Mouse (Mus musculus): ENCODE data around the gene Man1c1. TPM values are rescaled to one million over a fixed set of nuclear protein-coding genes. Genes with fewer than 3 reads are reported as not detected.

Man1c1 gene
- total and polyA plus RNA-seq, 2 experiments from 2014 or later, result 3.8 to 14.8 TPM

DNA sequence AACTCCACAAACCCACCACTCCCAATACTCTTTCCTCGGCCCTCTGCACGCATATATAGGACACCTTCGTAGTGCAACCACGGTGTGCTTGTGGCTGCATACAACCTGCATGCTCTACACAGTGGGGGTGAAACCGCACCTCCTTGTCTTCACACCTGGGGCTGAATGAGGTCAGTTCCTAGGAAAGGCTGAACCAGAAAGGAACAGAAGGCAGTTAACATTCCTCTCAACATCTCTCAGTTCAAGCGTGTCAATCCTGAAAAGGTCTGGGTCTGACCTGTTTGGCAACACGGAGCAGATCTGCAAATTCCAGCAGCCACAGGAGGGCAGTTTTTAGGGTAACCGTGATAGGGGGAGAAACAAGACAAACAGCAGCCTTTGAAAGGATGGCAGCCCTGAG lies 21.7 kb downstream of the Man1c1 start:
- 71% methylated on average over 8 of the region's 8 CpGs for WGBS
- no peak for DNase-seq (ENCODE audit: low spot score)
- no peak for TF ChIP-seq EP300 (IDR thresholded peaks at IDR 0.05; ENCODE audit: low read depth)
- TF ChIP-seq CTCF (IDR thresholded peaks at IDR 0.05; ENCODE audit: low read depth), result no peak
- Histone ChIP-seq H3K27ac (ENCODE audit: low read depth) (peak overlapping the region; percentile 43; the same call in 1 of the 2 replicates), H3K9ac (replicated peaks; ENCODE audit: low read depth, low read length) (no peak overlapping the region), H3K27me3 (ENCODE audit: control insufficient read depth, insufficient read depth, low read length) (no peaks in the 10 kb centered on the region), H3K9me3 (replicated peaks; ENCODE audit: control insufficient read depth, low read length) (0 out of 2 replicates have a peak, but pooled peaks cover 6% of the 10 kb centered on the region), H3K4me3 (ENCODE audit: low read depth, low read length) (no peak overlapping the region), H3K4me1 (ENCODE audit: control insufficient read depth, insufficient read depth) (no peaks in the 10 kb centered on the region), H3K4me2 (ENCODE audit: low read depth, low read length) (no peak overlapping the region), H3K36me3 (replicated peaks; ENCODE audit: control insufficient read depth, insufficient read depth, low read length) (no peaks in the 10 kb centered on the region)
- no peak for ATAC-seq (ENCODE audit: insufficient read depth, low read depth)

DNA sequence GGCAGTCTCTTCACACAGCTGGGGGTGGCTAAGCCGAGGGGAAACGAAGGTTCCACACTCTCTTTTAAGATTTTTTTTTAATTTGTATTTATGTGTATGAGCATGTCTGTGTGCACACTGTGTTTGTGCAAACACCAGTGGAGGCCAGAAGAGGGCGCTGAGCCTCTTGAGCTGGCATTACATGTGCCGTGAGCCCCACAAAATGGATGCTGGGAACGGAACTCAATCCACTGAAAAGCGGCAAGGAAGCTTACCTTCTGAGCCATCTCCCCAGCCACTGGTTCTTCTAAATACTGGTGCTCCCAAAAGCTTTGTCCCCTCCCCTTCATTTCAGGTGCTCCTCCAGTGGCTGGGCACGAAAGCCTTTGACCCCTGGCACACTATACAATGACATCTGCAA lies 22.3 kb downstream of the Man1c1 start:
- H3K4me3 ChIP-seq (ENCODE audit: low read depth, low read length), result no peak overlapping the region
- WGBS, result 89% methylated on average over 7 of the region's 7 CpGs
- DNase-seq (ENCODE audit: low spot score), result no peak
- TF ChIP-seq EP300 (IDR thresholded peaks at IDR 0.05; ENCODE audit: low read depth) (no peak), CTCF (IDR thresholded peaks at IDR 0.05; ENCODE audit: low read depth) (no peak)
- ATAC-seq (ENCODE audit: insufficient read depth, low read depth), result no peak
- no peak overlapping the region for H3K9ac ChIP-seq (replicated peaks; ENCODE audit: low read depth, low read length)
- H3K27ac ChIP-seq (ENCODE audit: low read depth), result no peak overlapping the region
- H3K9me3 ChIP-seq (replicated peaks; ENCODE audit: control insufficient read depth, low read length), result 0 out of 2 replicates have a peak, but pooled peaks cover 6% of the 10 kb centered on the region
- no peaks in the 10 kb centered on the region for H3K27me3 ChIP-seq (ENCODE audit: control insufficient read depth, insufficient read depth, low read length)
- H3K4me2 ChIP-seq (ENCODE audit: low read depth, low read length), result no peak overlapping the region
- H3K4me1 ChIP-seq (ENCODE audit: control insufficient read depth, insufficient read depth), result no peaks in the 10 kb centered on the region
- no peaks in the 10 kb centered on the region for H3K36me3 ChIP-seq (replicated peaks; ENCODE audit: control insufficient read depth, insufficient read depth, low read length)

DNA sequence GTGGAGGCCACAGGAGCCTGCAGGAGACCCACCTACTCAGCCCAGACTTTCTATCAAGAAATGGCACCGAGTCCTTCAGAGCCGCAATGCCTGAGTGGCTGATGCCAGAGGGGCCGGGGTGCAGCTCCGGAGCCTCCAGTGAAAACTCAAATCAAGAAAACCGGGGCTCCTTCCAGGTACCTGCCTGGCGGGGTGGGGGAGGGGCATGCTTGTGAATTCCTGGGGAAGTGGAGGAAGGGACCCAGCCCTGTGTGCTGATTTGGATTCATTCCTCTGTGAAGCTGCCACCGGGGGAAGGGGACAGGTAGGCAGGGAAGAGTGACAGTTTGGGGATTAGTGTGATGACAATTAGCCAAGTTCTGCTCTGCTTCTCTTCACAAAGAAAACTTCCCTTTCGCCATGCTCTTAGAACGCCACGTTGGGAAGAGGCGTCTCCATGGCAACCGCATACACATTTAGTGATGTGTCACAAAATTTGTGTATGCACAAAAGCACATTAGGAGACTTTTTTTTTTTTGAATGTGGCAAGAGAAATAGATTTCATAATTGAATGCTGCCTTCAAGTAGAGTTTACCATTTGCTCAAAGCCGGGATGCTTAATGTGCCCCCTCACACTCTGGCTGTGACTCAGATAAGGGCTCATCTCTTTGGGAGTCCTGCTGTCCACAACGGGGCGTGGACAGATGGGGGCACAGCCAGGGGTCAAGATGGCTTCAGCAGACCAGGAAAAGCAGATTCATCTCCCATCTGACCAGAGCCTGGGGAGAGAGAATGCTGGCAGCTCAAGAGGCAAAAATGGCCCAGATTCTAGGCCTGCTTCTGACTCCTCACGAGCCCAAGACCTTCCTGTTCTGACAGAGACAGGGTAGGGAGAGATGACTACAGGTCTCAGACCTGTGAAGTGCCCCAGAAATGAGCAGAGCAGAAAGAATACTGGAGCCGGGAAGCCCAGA lies 26.3 kb downstream of the Man1c1 start:
- Histone ChIP-seq H3K27ac (ENCODE audit: low read depth) (no peak overlapping the region), H3K9ac (replicated peaks; ENCODE audit: low read depth, low read length) (0 out of 2 replicates have a peak overlapping the region, but pooled peaks have one; percentile 10), H3K9me3 (replicated peaks; ENCODE audit: control insufficient read depth, low read length) (no peaks in the 10 kb centered on the region), H3K4me2 (ENCODE audit: low read depth, low read length) (no peak overlapping the region), H3K4me1 (ENCODE audit: control insufficient read depth, insufficient read depth) (peaks cover 15% of the 10 kb centered on the region), H3K36me3 (replicated peaks; ENCODE audit: control insufficient read depth, insufficient read depth, low read length) (no peaks in the 10 kb centered on the region), H3K27me3 (ENCODE audit: control insufficient read depth, insufficient read depth, low read length) (no peaks in the 10 kb centered on the region), H3K4me3 (ENCODE audit: low read depth, low read length) (no peak overlapping the region)
- no peak for TF ChIP-seq EP300 (IDR thresholded peaks at IDR 0.05; ENCODE audit: low read depth)
- TF ChIP-seq CTCF (IDR thresholded peaks at IDR 0.05; ENCODE audit: low read depth), result no peak
- 55% methylated on average over 17 of the region's 17 CpGs for WGBS
- ATAC-seq (ENCODE audit: insufficient read depth, low read depth) (no peak), DNase-seq (ENCODE audit: low spot score) (no peak)

DNA sequence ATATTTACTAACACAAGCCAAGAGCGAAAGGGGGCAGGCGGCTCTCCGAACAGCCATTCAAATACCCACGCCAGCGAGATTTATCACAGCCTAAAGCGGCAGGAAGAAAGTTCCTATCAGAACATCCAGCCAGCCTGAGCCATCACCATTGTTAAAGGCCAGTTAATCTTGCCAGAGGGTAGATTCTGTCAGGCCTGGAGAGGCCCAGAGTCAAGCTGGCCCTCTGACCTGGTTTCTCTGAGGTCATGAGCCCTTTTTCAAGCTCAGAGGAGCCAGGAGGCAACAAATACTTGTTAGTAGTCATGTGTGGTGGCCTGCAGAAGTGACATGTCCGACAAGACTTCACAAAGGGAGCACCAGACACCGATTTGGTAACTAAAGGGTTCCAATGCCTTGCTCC lies 28.3 kb downstream of the Man1c1 start:
- Histone ChIP-seq H3K36me3 (replicated peaks; ENCODE audit: control insufficient read depth, insufficient read depth, low read length) (no peaks in the 10 kb centered on the region), H3K4me2 (ENCODE audit: low read depth, low read length) (no peak overlapping the region), H3K27ac (ENCODE audit: low read depth) (peak overlapping the region; percentile 55), H3K9me3 (replicated peaks; ENCODE audit: control insufficient read depth, low read length) (no peaks in the 10 kb centered on the region), H3K27me3 (ENCODE audit: control insufficient read depth, insufficient read depth, low read length) (no peaks in the 10 kb centered on the region), H3K9ac (replicated peaks; ENCODE audit: low read depth, low read length) (no peak overlapping the region), H3K4me3 (ENCODE audit: low read depth, low read length) (no peak overlapping the region), H3K4me1 (ENCODE audit: control insufficient read depth, insufficient read depth) (peaks cover 15% of the 10 kb centered on the region)
- 46% methylated on average over 8 of the region's 8 CpGs for WGBS
- TF ChIP-seq EP300 (IDR thresholded peaks at IDR 0.05; ENCODE audit: low read depth), result no peak
- TF ChIP-seq CTCF (IDR thresholded peaks at IDR 0.05; ENCODE audit: low read depth), result no peak
- ATAC-seq (ENCODE audit: insufficient read depth, low read depth) (no peak), DNase-seq (ENCODE audit: low spot score) (no peak)

DNA sequence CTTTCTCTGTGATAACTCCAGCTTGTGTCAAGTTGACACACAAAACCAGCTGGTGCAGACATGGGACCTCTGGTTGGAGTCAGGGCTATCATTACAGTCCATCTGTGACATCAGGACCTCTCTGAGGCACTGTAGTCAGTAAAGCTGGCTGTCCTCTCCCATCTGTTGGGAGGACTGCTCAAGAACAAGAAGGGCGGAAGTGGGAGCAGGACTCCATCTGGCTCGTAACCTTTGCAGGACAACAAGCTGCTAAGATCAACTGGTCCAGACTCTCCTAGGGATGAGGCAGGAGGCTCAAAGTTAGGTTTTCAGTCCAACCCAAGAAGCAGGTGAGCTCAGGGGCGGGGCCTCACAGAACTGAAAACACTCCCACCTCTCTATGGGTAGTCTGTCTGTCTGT lies 29.1 kb downstream of the Man1c1 start:
- H3K4me1 ChIP-seq (ENCODE audit: control insufficient read depth, insufficient read depth), result peaks cover 20% of the 10 kb centered on the region
- 87% methylated on average over 3 of the region's 3 CpGs for WGBS

More for the DNA sequence above, 29.1 kb downstream of the Man1c1 start:
- Histone ChIP-seq H3K9ac (replicated peaks; ENCODE audit: low read depth, low read length) (no peak overlapping the region), H3K9me3 (replicated peaks; ENCODE audit: control insufficient read depth, low read length) (no peaks in the 10 kb centered on the region), H3K4me3 (ENCODE audit: low read depth, low read length) (no peak overlapping the region), H3K27ac (ENCODE audit: low read depth) (no peak overlapping the region), H3K4me2 (ENCODE audit: low read depth, low read length) (no peak overlapping the region), H3K36me3 (replicated peaks; ENCODE audit: control insufficient read depth, insufficient read depth, low read length) (no peaks in the 10 kb centered on the region), H3K27me3 (ENCODE audit: control insufficient read depth, insufficient read depth, low read length) (no peaks in the 10 kb centered on the region)
- no peak for TF ChIP-seq EP300 (IDR thresholded peaks at IDR 0.05; ENCODE audit: low read depth)
- no peak for TF ChIP-seq CTCF (IDR thresholded peaks at IDR 0.05; ENCODE audit: low read depth)
- DNase-seq (ENCODE audit: low spot score) (no peak), ATAC-seq (ENCODE audit: insufficient read depth, low read depth) (no peak)
